Mouse (Mus musculus): ENCODE results near the gene Dhps.
"Not testable (repeated sequence)": the region's sequence is repeated elsewhere in the genome, so short reads cannot be mapped to it uniquely, and the experiment has no call there.

The Dhps gene

DNA sequence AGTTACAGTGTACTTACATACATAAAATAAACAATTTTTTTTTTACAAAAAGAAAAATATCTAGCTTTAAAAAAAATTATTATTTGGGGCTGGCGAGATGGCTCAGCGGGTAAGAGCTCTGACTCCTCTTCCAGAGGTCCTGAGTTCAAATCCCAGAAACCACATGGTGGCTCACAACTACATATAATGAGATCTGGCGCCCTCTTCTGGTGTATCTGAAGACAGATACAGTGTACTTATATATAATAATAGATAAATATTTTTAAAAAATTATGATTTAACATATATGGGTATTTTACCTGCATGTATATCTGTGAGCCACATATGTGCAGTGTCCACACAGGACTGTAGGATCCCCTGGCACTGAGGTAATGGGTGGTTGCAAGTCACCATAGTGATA is 14.7 kb downstream of the Dhps start:
- in situ Hi-C loops (cut with MboI; ENCODE audit: low pct_unique_long_range_greater_than_20kb in 1 of 2, low sequenced_read_pairs in 2 of 2, unreplicated experiment in 1 of 2) = no loop called here

DNA sequence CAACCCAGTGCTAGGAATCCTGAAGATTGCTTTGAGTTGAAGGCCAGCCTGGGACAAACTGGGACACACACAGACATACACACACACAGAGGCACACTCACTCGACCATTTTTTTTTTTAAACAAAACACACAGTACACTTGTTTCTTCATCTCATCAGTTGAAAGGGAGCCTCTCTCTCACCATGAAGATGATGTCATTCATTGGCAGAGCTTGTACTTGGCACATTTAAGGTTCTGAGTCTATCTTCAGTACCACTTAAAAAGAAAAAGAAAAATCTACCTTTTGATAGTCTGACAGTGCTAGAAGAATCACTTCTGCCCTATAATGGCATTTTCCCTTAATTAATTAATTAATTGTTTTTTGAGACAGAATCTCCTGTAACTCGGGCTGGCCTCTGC is 17.2 kb downstream of the Dhps start:
- in situ Hi-C loops (cut with MboI; ENCODE audit: low pct_unique_long_range_greater_than_20kb in 1 of 2, low sequenced_read_pairs in 2 of 2, unreplicated experiment in 1 of 2) = no loop called here

DNA sequence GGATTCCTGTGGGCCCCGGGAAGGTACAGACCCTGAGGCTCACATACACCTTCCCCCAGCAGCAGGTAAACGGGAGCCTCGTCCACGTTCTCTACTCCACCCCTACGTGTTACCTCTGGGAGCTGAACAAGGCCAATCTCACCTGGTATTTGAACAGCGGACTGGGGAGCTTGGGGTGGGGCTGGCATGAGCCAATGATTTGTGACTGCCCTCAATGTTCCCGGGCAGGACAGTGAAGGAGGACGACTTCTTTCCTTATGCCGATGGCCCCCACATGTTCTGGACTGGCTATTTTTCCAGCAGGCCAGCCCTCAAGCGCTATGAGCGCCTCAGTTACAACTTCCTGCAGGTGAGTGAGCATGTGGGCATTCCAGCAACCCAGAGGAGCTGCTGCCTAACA is 19.3 kb downstream of the Dhps start:
- in situ Hi-C loops (cut with MboI; ENCODE audit: low pct_unique_long_range_greater_than_20kb in 1 of 2, low sequenced_read_pairs in 2 of 2, unreplicated experiment in 1 of 2) = no loop called here

DNA sequence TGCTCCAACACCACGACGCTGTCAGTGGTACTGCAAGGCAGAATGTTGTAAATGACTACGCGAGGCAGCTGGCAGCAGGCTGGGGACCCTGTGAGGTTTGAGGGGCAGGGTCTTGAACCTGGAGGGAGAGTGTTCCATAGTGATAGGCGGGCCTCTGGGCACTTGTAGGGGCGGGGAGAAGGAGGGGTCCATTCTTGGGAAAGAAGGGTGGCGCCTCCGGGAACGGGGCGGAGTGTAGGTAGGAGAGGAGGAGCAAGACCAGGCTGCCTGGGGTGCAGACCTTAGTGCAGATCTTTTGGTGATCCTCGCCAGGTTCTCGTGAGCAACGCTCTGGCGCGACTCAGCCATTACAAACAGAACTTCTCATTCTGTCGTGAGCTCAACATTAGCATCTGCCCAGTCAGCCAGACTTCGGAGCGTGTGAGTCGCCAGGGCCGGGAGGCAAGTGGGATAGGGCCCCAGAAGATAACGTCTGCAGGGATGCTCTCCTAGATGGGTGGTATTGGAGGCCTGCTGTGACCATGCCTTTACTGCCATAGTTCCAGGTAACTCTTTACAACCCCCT is 20.1 kb downstream of the Dhps start:
- in situ Hi-C loops (cut with MboI; ENCODE audit: low pct_unique_long_range_greater_than_20kb in 1 of 2, low sequenced_read_pairs in 2 of 2, unreplicated experiment in 1 of 2) = no loop called here

DNA sequence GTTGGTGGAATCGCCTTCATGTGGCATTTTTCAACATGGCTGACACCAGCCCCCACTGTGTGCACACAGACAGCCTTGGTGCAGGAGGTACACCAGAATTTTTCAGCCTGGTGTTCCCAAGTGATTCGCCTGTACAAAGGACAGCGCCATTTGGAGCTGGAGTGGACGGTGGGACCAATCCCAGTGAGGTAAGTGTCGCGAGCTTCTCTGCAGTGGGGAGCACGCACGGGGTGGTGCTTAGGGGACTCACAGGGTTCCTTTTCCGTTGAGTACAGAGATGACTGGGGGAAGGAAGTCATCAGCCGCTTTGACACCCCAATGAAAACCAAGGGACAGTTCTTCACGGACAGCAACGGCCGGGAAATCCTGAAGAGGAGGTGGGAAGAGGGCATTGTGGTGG is 23.5 kb downstream of the Dhps start:
- in situ Hi-C loops (cut with MboI; ENCODE audit: low pct_unique_long_range_greater_than_20kb in 1 of 2, low sequenced_read_pairs in 2 of 2, unreplicated experiment in 1 of 2) = no loop called here

DNA sequence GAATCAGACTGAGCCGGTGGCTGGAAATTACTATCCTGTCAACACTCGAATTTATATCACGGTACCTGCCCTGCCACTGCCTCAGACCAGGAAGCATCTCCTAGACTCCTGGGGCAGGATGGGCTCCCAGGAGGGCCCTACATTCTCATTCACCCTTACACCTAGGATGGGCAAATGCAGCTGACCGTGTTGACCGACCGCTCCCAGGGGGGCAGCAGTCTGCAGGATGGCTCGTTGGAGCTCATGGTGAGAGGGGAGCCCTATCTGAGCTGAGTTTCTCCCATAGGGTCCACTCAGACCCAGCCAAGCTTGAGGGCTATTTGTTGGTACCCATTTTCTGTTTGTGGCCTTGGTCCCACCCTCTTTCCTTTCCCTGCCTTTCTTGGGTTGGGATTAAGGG is 24.0 kb downstream of the Dhps start:
- in situ Hi-C loops (cut with MboI; ENCODE audit: low pct_unique_long_range_greater_than_20kb in 1 of 2, low sequenced_read_pairs in 2 of 2, unreplicated experiment in 1 of 2) = no loop called here

DNA sequence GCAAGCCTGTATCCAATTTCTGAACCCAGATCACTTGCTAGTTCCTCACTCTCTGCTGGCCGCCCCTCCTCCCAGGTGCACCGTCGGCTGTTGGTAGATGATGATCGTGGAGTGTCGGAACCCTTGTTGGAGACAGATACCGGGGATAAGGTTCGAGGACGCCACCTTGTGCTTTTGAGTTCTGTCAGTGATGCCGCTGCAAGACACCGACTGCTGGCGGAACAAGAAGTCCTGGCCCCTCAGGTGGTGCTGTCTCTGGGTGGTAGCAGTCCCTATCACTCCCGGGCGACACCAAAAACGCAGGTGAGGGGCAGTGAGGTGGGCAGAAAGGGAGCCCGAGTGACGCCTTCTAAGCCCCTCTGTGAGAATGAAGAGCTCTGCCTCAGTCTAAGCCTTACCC is 24.6 kb downstream of the Dhps start:
- in situ Hi-C loops (cut with MboI; ENCODE audit: low pct_unique_long_range_greater_than_20kb in 1 of 2, low sequenced_read_pairs in 2 of 2, unreplicated experiment in 1 of 2) = no loop called here

DNA sequence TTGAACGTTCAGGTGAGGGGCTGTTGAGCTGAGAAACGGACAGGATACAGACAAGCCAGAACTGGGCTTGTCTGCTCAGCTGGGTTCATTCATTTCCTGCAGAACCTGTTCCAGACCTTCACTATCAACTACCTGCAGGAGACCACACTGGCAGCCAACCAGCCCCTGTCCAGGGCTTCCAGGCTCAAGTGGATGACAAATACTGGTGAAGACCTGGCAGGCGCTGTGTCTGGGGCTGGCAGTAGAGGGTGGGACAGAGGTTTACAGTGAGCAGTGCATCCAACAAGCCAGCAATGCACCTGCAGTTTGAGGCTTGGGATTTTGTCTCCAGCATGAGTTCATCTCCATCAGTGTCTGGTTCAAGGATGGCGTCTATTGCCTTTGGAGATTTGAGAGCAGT is 25.3 kb downstream of the Dhps start:
- in situ Hi-C loops (cut with MboI; ENCODE audit: low pct_unique_long_range_greater_than_20kb in 1 of 2, low sequenced_read_pairs in 2 of 2, unreplicated experiment in 1 of 2) = no loop called here

DNA sequence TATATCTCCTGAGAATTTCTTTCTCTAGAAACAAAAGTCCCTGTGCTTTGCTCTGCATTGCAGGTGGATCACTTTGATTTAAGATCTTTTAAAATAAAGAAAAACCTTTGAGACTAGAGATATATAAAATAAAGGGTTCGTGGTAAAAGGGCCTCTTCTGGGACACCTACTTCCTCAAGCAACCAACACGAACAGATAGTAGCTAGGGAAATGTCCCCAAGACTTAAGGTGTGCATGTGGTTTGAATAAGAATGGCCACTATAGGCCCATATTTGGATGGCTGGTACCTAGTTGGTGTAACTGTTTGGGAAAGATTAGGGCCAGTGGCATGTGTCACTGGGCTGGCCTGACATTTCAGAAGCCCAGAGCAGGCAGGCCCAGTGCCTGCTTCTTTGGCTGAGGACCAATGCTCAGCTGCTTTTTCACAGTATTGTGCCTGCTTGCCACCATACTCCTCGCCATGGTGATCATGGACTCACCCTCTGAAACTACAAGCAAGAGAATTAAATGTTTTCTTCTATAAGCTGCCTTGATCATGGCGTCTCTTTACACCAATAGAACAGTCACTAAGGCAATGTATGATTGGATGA is 28.6 kb downstream of the Dhps start:
- in situ Hi-C loops (cut with MboI; ENCODE audit: low pct_unique_long_range_greater_than_20kb in 1 of 2, low sequenced_read_pairs in 2 of 2, unreplicated experiment in 1 of 2) = no loop called here

DNA sequence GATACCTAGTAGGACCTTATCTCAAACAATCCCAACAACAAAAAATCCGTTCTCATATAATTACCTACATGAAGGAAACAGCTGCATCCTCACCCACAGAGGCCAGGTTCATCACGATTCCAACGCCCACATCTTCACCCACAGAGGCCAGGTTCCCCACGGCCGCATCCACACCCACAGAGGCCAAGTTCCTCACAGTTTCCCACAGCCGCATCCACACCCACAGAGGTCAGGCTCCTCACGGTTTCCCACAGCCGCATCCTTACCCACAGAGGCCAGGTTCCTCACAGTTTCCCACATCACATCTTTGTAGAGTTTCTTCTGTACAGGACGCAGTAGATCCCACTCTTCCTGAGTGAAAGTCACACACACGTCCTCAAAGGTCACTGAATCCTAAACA is 41.7 kb downstream of the Dhps start:
- in situ Hi-C loops (cut with MboI; ENCODE audit: low pct_unique_long_range_greater_than_20kb in 1 of 2, low sequenced_read_pairs in 2 of 2, unreplicated experiment in 1 of 2) = no loop called here

DNA sequence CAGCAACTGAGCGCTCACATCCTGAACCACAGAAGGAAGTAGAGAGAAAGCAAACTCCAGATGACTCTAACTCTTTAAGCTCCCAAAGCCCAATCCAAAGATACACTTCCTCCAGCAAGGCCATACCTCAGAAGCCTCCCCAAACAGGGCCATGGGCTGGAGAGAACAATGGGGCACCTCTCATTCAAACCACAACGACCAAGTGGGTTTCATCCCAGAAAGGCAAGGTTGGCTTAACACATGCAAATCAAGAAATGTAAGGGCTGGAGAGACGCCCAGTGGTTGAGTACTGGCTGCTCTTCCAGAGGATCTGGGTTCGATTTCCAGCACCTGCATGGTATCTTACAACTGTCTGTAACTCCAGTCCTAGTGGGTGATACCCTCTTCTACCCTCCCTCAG is 43.9 kb downstream of the Dhps start:
- in situ Hi-C loops (cut with MboI; ENCODE audit: low pct_unique_long_range_greater_than_20kb in 1 of 2, low sequenced_read_pairs in 2 of 2, unreplicated experiment in 1 of 2) = no loop called here

DNA sequence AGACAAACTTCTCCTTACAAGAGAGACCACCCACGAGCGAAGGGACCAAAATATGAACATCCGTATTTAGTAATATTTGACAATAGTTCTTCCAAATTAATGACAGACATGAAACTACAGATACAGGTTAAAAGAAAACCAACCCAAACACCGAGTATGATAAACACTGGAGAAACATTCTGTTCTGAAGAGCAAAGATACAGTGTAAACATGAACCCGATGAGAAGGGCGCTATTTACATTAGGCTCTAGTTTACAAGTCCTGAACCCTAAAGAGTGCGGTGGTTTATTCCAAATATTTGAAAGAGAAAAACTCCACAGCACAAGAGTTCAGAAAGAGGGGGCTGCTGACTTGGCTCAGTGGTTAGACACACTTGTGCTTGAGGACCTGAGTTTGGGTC is 45.4 kb downstream of the Dhps start:
- in situ Hi-C loops (cut with MboI; ENCODE audit: low pct_unique_long_range_greater_than_20kb in 1 of 2, low sequenced_read_pairs in 2 of 2, unreplicated experiment in 1 of 2) = no loop called here

DNA sequence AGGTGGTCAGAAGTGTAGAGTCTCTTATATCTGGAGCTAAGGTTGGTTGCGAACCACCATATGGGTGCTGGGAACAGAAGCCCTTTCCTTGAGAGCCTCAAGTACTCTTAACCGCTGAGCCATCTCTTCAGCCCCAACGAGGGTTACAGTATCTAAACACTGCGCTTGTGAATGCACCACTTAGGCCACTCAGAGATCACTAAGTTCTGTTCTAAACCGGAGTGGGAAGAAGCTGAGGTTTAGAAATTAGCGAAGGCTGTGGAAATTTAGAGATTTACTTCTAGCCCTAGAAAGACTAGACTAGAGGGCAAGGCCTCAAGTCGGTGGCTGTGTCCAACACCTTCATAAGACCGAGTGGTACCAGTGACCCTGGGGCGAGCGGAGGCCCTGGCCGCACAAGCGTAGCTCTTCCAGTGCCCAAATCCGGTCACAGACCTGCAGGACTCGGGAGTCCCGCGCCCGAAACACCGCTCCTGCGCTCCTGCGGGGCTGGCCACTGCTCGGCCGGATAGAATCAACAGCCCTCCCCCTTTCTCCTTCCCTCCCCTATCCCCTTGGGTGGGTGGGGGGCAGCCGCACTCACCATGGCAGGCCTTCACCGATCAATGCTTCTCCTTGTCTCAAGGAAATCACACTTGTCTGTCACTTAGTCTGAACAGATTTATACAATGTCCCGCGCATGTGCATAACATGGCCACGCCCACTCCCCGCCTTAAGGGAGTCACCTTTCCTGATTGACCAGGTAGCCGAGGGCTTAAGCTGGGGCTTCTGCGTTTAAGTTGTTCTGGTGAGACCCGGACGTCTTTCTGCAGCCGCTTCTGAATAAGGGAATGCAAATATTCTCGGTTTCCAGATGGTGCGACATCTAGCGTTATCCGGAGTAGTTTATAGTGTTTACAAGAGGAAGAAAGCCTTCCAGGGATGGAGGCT is 47.8 kb downstream of the Dhps start:
- in situ Hi-C loops (cut with MboI; ENCODE audit: low pct_unique_long_range_greater_than_20kb in 1 of 2, low sequenced_read_pairs in 2 of 2, unreplicated experiment in 1 of 2) = no loop called here

DNA sequence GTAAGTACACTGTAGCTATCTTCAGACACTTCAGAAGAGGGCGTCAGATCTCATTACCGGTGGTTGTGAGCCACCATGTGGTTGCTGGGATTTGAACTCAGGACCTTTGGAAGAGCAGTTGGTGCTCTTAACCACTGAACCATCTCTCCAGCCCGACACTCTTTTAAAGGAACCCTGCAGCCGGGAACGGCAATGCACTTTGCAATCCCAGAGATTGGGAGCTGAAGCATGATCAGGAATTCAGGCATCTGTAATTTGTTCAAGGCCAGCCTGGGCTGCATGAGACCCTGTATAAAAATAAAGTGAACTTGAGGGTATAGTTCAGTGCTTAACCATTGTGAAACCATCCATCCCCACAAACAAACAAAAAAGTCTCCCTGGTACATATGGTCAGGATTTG is 48.7 kb downstream of the Dhps start:
- in situ Hi-C loops (cut with MboI; ENCODE audit: low pct_unique_long_range_greater_than_20kb in 1 of 2, low sequenced_read_pairs in 2 of 2, unreplicated experiment in 1 of 2) = not testable (repeated sequence)

DNA sequence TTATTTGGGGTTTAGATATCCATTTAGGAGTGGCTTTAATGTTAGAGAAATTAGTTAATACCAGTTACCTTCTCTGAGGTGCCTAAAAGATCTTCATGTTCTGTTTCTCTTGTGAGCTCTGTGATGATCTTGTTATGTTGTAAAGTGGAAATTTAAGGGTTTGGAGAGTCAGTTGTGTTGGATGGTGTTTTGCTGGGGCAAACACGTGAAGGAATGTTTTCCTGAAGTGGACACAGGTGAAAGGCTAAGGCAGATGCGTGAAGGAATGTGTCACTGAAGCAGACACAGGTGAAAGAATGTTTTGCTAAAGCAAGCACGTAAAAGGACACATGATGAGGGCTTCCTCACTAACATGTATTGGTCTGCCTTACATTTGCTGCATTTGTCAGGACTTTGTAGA is 51.4 kb downstream of the Dhps start, which contains the start of gene Zfp791:
Gene Zfp791 (minus strand): TSS at position 101 of the 400 bp plus-strand sequence.
- in situ Hi-C loops (cut with MboI; ENCODE audit: low pct_unique_long_range_greater_than_20kb in 1 of 2, low sequenced_read_pairs in 2 of 2, unreplicated experiment in 1 of 2) = no loop called here

DNA sequence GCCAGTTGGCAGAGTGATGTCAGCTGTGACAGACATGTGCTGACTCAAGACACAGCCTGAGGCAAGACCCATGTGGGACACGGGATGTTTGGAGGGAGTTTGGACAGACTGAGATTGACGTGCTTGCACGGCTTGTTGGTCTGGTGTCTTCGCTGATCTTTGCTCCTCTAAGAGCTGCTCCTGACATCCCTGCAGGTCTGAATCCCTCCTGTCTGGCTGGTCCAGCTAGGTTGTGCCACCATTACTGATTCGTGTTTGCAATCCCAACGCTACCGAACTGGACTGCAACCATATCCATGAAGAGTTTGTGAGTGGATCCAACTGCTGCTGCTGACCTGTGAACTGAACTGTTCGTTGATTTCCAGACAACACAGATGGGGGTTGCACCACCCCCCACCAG is 52.1 kb downstream of the Dhps start:
- in situ Hi-C loops (cut with MboI; ENCODE audit: low pct_unique_long_range_greater_than_20kb in 1 of 2, low sequenced_read_pairs in 2 of 2, unreplicated experiment in 1 of 2) = no loop called here
